Mouse (Mus musculus): ENCODE results near the gene Cav1. TPM values are rescaled to one million over a fixed set of nuclear protein-coding genes. Genes with fewer than 3 reads are reported as not detected.

The Cav1 gene
- polyA plus RNA-seq, 1 experiment from 2014 or later: 77.5 TPM

GRCm38 (mm10) chr6:17377371-17377770 lies 71.2 kb downstream of the Cav1 start:
- H3K36me3 ChIP-seq: no peaks in the 10 kb centered on the region
- ATAC-seq (ENCODE audit: insufficient number of reproducible peaks, insufficient read depth, low FRiP score, low TSS enrichment, low read depth): no peak
- 76% methylated on average over 2 of the region's 2 CpGs for WGBS

GRCm38 (mm10) chr6:17380102-17380501 lies 74.0 kb downstream of the Cav1 start:
- no peaks in the 10 kb centered on the region for H3K36me3 ChIP-seq
- H3K27me3 ChIP-seq: no peaks in the 10 kb centered on the region
- H3K9ac ChIP-seq: no peak overlapping the region
- H3K4me2 ChIP-seq: no peak overlapping the region
- WGBS: 84% methylated on average over 3 of the region's 3 CpGs
- no peak overlapping the region for H3K27ac ChIP-seq
- no peaks in the 10 kb centered on the region for H3K9me3 ChIP-seq
- no peak for ATAC-seq (ENCODE audit: insufficient number of reproducible peaks, insufficient read depth, low FRiP score, low TSS enrichment, low read depth)
- no peaks in the 10 kb centered on the region for H3K4me1 ChIP-seq
- H3K4me3 ChIP-seq: no peak overlapping the region

More at GRCm38 (mm10) chr6:17377371-17377770, 71.2 kb downstream of the Cav1 start:
- Histone ChIP-seq H3K4me1 (no peaks in the 10 kb centered on the region), H3K4me2 (no peak overlapping the region), H3K4me3 (no peak overlapping the region), H3K9me3 (no peaks in the 10 kb centered on the region), H3K9ac (no peak overlapping the region), H3K27me3 (no peaks in the 10 kb centered on the region), H3K27ac (no peak overlapping the region)

DNA sequence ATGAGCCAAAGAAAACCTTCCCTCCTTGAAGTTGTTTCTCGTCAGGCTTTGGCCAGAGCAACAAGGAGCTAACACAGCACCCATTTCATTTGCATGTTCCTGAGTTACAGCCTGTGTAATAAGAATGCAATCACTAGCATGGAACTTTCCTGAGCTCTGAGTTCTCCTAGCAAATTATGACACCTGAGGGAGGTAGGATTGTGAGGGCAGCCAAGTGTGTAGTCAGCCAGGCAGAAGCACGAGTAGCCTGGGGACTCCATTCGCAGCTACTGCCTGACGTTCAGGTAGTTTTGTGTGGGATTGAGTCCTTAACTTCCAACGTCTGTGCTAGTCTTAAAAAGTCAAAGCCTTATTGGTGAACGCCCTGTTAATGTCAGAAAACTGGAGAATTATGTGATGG lies 75.6 kb downstream of the Cav1 start:
- ATAC-seq (ENCODE audit: insufficient number of reproducible peaks, insufficient read depth, low FRiP score, low TSS enrichment, low read depth): no peak
- H3K4me3 ChIP-seq: no peak overlapping the region
- H3K36me3 ChIP-seq: no peaks in the 10 kb centered on the region
- no peak overlapping the region for H3K4me2 ChIP-seq
- 73% methylated on average over 6 of the region's 6 CpGs for WGBS
- no peaks in the 10 kb centered on the region for H3K27me3 ChIP-seq
- H3K9me3 ChIP-seq: no peaks in the 10 kb centered on the region
- no peak overlapping the region for H3K27ac ChIP-seq
- H3K9ac ChIP-seq: no peak overlapping the region
- no peaks in the 10 kb centered on the region for H3K4me1 ChIP-seq

GRCm38 (mm10) chr6:17385531-17385930 lies 79.4 kb downstream of the Cav1 start:
- no peak overlapping the region for H3K27ac ChIP-seq
- H3K4me1 ChIP-seq: no peaks in the 10 kb centered on the region
- H3K4me2 ChIP-seq: no peak overlapping the region
- no peak overlapping the region for H3K9ac ChIP-seq
- 85% methylated on average over 5 of the region's 5 CpGs for WGBS
- no peak overlapping the region for H3K4me3 ChIP-seq
- no peaks in the 10 kb centered on the region for H3K27me3 ChIP-seq
- no peaks in the 10 kb centered on the region for H3K36me3 ChIP-seq
- no peaks in the 10 kb centered on the region for H3K9me3 ChIP-seq
- ATAC-seq (ENCODE audit: insufficient number of reproducible peaks, insufficient read depth, low FRiP score, low TSS enrichment, low read depth): no peak

- Histone ChIP-seq H3K36me3 (no peaks in the 10 kb centered on the region), H3K4me3 (no peak overlapping the region), H3K4me1 (no peaks in the 10 kb centered on the region), H3K4me2 (no peak overlapping the region), H3K27ac (no peak overlapping the region), H3K9me3 (no peaks in the 10 kb centered on the region), H3K27me3 (no peaks in the 10 kb centered on the region), H3K9ac (no peak overlapping the region)
- 81% methylated on average over 2 of the region's 2 CpGs for WGBS
- no peak for ATAC-seq (ENCODE audit: insufficient number of reproducible peaks, insufficient read depth, low FRiP score, low TSS enrichment, low read depth)
These were observed 82.0 kb downstream of the Cav1 start for GRCm38 (mm10) chr6:17387991-17388710.

Other genes starting within 250 kb of the Cav1 start
- 63.5 and 76.4 TPM in 2 replicates for gene Tes, start 241.2 kb upstream of the Cav1 start, polyA plus RNA-seq (2015; fragmentation: Nextera tagmentation; extraction: Ambion mirVana)
- gene Cav2, start 25.1 kb upstream of the Cav1 start, polyA plus RNA-seq (2015; fragmentation: Nextera tagmentation; extraction: Ambion mirVana): 15.6 and 15.8 TPM in 2 replicates
- 3.3 and 4.0 TPM in 2 replicates for gene Met, start 157.5 kb downstream of the Cav1 start, polyA plus RNA-seq (2015; fragmentation: Nextera tagmentation; extraction: Ambion mirVana)

Measured in embryonic facial prominence, embryonic 13.5 days (tissue).